Mouse (Mus musculus) thymus, adult 2 months (tissue): Measurements from ENCODE around the gene Dnah12.

Source experiments
- CTCF ChIP-seq: fragments of 200-500 bp; IDR thresholded peaks from 2 replicates; pipeline ENCODE4 v1.5.1; 2012; ENCODE audit warnings: mild to moderate bottlenecking, control low read depth, low read length, moderate library complexity, borderline replicate concordance; ENCODE audit not compliant: control insufficient read depth, poor library complexity, insufficient read depth; ENCODE audit errors: extremely low read depth
- POLR2A ChIP-seq: fragments of 200-500 bp; IDR thresholded peaks from 2 replicates; pipeline ENCODE4 v1.6.1; 2012; ENCODE audit warnings: mild to moderate bottlenecking, low read length, control low read depth, moderate library complexity; ENCODE audit not compliant: control insufficient read depth, poor library complexity, insufficient read depth; ENCODE audit errors: extremely low read depth

DNA sequence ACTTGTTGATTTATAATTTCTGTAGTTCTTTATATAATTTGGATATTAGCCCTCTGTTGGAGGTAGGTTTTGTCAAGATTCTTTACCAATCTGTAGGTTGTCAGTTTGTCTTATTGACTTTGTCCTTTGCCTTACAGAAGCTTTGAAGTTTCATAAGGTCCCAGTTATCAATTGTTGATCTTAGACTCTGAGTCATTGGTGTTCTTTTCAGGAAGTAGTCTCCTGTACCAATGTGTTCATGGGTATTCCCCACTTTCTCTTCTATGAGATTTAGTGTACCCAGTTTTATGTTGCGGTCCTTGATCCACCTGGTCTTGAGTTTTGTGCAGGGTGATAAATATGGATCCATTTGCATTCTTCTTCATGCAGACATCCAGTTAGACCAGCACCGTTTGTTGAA, 101.4 kb downstream of the Dnah12 start:
- no peak for TF ChIP-seq CTCF
- no peak for TF ChIP-seq POLR2A
